Mouse (Mus musculus): ENCODE results near the gene Car9. TPM values are rescaled to one million over a fixed set of nuclear protein-coding genes. Genes with fewer than 3 reads are reported as not detected.
"Not testable (repeated sequence)": the region's sequence is repeated elsewhere in the genome, so short reads cannot be mapped to it uniquely, and the experiment has no call there.

Car9 gene
- polyA plus RNA-seq, 1 experiment from 2014 or later: 0.25 TPM

GRCm38 (mm10) chr4:43481894-43482456 lies 24.8 kb upstream of the Car9 start:
- WGBS: 71% methylated on average over 7 of the region's 7 CpGs
- Histone ChIP-seq H3K27me3 (0 out of 2 replicates have a peak, but pooled peaks cover 5% of the 10 kb centered on the region), H3K27ac (no peak overlapping the region), H3K4me3 (no peak overlapping the region), H3K9ac (no peak overlapping the region), H3K9me3 (no peaks in the 10 kb centered on the region), H3K4me1 (replicated peaks) (peaks cover 4% of the 10 kb centered on the region; the same call in 1 of the 2 replicates), H3K4me2 (no peak overlapping the region), H3K36me3 (no peaks in the 10 kb centered on the region)
- ATAC-seq (ENCODE audit: low FRiP score): no peak

GRCm38 (mm10) chr4:43482591-43482990 lies 24.2 kb upstream of the Car9 start:
- H3K27me3 ChIP-seq: 0 out of 2 replicates have a peak, but pooled peaks cover 5% of the 10 kb centered on the region
- 79% methylated on average over 10 of the region's 10 CpGs for WGBS
- H3K36me3 ChIP-seq: no peaks in the 10 kb centered on the region
- no peak overlapping the region for H3K9ac ChIP-seq
- no peak overlapping the region for H3K4me2 ChIP-seq
- no peak overlapping the region for H3K27ac ChIP-seq
- no peak overlapping the region for H3K4me3 ChIP-seq
- H3K9me3 ChIP-seq: no peaks in the 10 kb centered on the region
- ATAC-seq (ENCODE audit: low FRiP score): no peak
- peaks cover 4% of the 10 kb centered on the region; the same call in 1 of the 2 replicates for H3K4me1 ChIP-seq (replicated peaks)

- Histone ChIP-seq H3K4me2 (no peak within 1 kb of the TSS), H3K9me3 (no peaks in the 10 kb centered on the region), H3K27ac (no peak within 1 kb of the TSS), H3K4me3 (no peak within 1 kb of the TSS), H3K4me1 (replicated peaks) (no peaks in the 10 kb centered on the region), H3K9ac (no peak within 1 kb of the TSS), H3K27me3 (0 out of 2 replicates have a peak, but pooled peaks cover 5% of the 10 kb centered on the region), H3K36me3 (no peaks in the 10 kb centered on the region)
- no peak for ATAC-seq (ENCODE audit: low FRiP score)
- WGBS: 62% methylated on average over 12 of the region's 12 CpGs
Measured at GRCm38 (mm10) chr4:43483535-43484091, 23.2 kb upstream of the Car9 start, which contains the start of gene Sit1. Sit1 (minus strand) TSS chr4:43483734.

GRCm38 (mm10) chr4:43485666-43486065 lies 21.1 kb upstream of the Car9 start:
- not testable (repeated sequence) for H3K9ac ChIP-seq; H3K4me2 ChIP-seq; H3K27ac ChIP-seq; H3K9me3 ChIP-seq; H3K4me3 ChIP-seq; ATAC-seq (ENCODE audit: low FRiP score); H3K4me1 ChIP-seq (replicated peaks); H3K36me3 ChIP-seq; H3K27me3 ChIP-seq
- WGBS: 83% methylated on average over 5 of the region's 5 CpGs

GRCm38 (mm10) chr4:43489611-43490010 lies 17.2 kb upstream of the Car9 start:
- no peak for ATAC-seq (ENCODE audit: low FRiP score)
- no peak overlapping the region for H3K4me2 ChIP-seq
- H3K9ac ChIP-seq: no peak overlapping the region
- H3K4me3 ChIP-seq: no peak overlapping the region
- no peak overlapping the region for H3K27ac ChIP-seq
- 93% methylated on average over 3 of the region's 3 CpGs for WGBS
- H3K27me3 ChIP-seq: no peaks in the 10 kb centered on the region
- peaks cover 9% of the 10 kb centered on the region for H3K4me1 ChIP-seq (replicated peaks)
- no peaks in the 10 kb centered on the region for H3K36me3 ChIP-seq
- H3K9me3 ChIP-seq: no peaks in the 10 kb centered on the region

- 80% methylated on average over 5 of the region's 5 CpGs for WGBS
- no peak overlapping the region for H3K9ac ChIP-seq
- no peaks in the 10 kb centered on the region for H3K27me3 ChIP-seq
- ATAC-seq (ENCODE audit: low FRiP score): no peak
- no peak overlapping the region for H3K4me3 ChIP-seq
- peaks cover 15% of the 10 kb centered on the region for H3K4me1 ChIP-seq (replicated peaks)
- peaks cover 3% of the 10 kb centered on the region; the same call in 1 of the 2 replicates for H3K36me3 ChIP-seq
- no peaks in the 10 kb centered on the region for H3K9me3 ChIP-seq
- no peak overlapping the region for H3K27ac ChIP-seq
- no peak overlapping the region for H3K4me2 ChIP-seq
Measured at GRCm38 (mm10) chr4:43490801-43491200, 16.0 kb upstream of the Car9 start.

GRCm38 (mm10) chr4:43492101-43492820 lies 14.5 kb upstream of the Car9 start:
- peak overlapping the region; percentile 62 for H3K4me2 ChIP-seq
- 47% methylated on average over 12 of the region's 12 CpGs for WGBS
- H3K9me3 ChIP-seq: no peaks in the 10 kb centered on the region
- H3K27me3 ChIP-seq: no peaks in the 10 kb centered on the region
- no peak for ATAC-seq (ENCODE audit: low FRiP score)
- peak overlapping the region; percentile 91 for H3K27ac ChIP-seq
- peaks cover 3% of the 10 kb centered on the region; the same call in 1 of the 2 replicates for H3K36me3 ChIP-seq
- H3K9ac ChIP-seq: no peak overlapping the region
- peak overlapping the region; percentile 65 for H3K4me3 ChIP-seq
- peaks cover 15% of the 10 kb centered on the region for H3K4me1 ChIP-seq (replicated peaks)

GRCm38 (mm10) chr4:43492821-43493185 lies 14.0 kb upstream of the Car9 start, which contains the start of gene Ccdc107:
Ccdc107 (plus strand) TSS chr4:43492900.
- H3K4me1 ChIP-seq (replicated peaks): peaks cover 20% of the 10 kb centered on the region
- 0% methylated on average over 25 of the region's 25 CpGs for WGBS

GRCm38 (mm10) chr4:43493186-43493845 lies 13.4 kb upstream of the Car9 start:
- H3K36me3 ChIP-seq: peaks cover 3% of the 10 kb centered on the region; the same call in 1 of the 2 replicates
- H3K9me3 ChIP-seq: no peaks in the 10 kb centered on the region
- peak overlapping the region; percentile 91 for H3K27ac ChIP-seq
- ATAC-seq (ENCODE audit: low FRiP score): peak; percentile 93
- no peaks in the 10 kb centered on the region for H3K27me3 ChIP-seq
- peaks cover 25% of the 10 kb centered on the region for H3K4me1 ChIP-seq (replicated peaks)
- 0% methylated on average over 47 of the region's 47 CpGs for WGBS
- H3K9ac ChIP-seq: peak overlapping the region; percentile 84
- peak overlapping the region; percentile 62 for H3K4me2 ChIP-seq
- peak overlapping the region; percentile 65 for H3K4me3 ChIP-seq

More at GRCm38 (mm10) chr4:43492821-43493185, 14.0 kb upstream of the Car9 start, which contains the start of gene Ccdc107:
- peak within 1 kb of the TSS; percentile 65 for H3K4me3 ChIP-seq
- H3K27me3 ChIP-seq: no peaks in the 10 kb centered on the region
- H3K27ac ChIP-seq: peak within 1 kb of the TSS; percentile 91
- peaks cover 3% of the 10 kb centered on the region; the same call in 1 of the 2 replicates for H3K36me3 ChIP-seq
- no peaks in the 10 kb centered on the region for H3K9me3 ChIP-seq
- peak; percentile 99 for ATAC-seq (ENCODE audit: low FRiP score)
- peak within 1 kb of the TSS; percentile 84 for H3K9ac ChIP-seq
- peak within 1 kb of the TSS; percentile 62 for H3K4me2 ChIP-seq

- Histone ChIP-seq H3K27me3 (0 out of 2 replicates have a peak, but pooled peaks cover 3% of the 10 kb centered on the region), H3K9ac (peak overlapping the region; percentile 84), H3K4me3 (peak overlapping the region; percentile 65), H3K36me3 (peaks cover 3% of the 10 kb centered on the region; the same call in 1 of the 2 replicates), H3K27ac (peak overlapping the region; percentile 91), H3K9me3 (no peaks in the 10 kb centered on the region), H3K4me2 (peak overlapping the region; percentile 62), H3K4me1 (replicated peaks) (peaks cover 30% of the 10 kb centered on the region)
- ATAC-seq (ENCODE audit: low FRiP score): no peak
- 1% methylated on average over 9 of the region's 9 CpGs for WGBS
Measured at GRCm38 (mm10) chr4:43493846-43494240, 12.9 kb upstream of the Car9 start.

- WGBS: 58% methylated on average over 6 of the region's 6 CpGs
- ATAC-seq (ENCODE audit: low FRiP score): no peak
Measured at GRCm38 (mm10) chr4:43496587-43496986, 10.2 kb upstream of the Car9 start.

GRCm38 (mm10) chr4:43497405-43497804 lies 9.4 kb upstream of the Car9 start:
- H3K27ac ChIP-seq: no peak overlapping the region
- H3K4me2 ChIP-seq: no peak overlapping the region
- 0 out of 2 replicates have a peak, but pooled peaks cover 4% of the 10 kb centered on the region for H3K27me3 ChIP-seq
- H3K9me3 ChIP-seq: no peaks in the 10 kb centered on the region
- peak overlapping the region; percentile 15; the same call in 1 of the 2 replicates for H3K9ac ChIP-seq
- peaks cover 3% of the 10 kb centered on the region; the same call in 1 of the 2 replicates for H3K36me3 ChIP-seq
- ATAC-seq (ENCODE audit: low FRiP score): no peak
- WGBS: 97% methylated on average over 8 of the region's 8 CpGs
- no peak overlapping the region for H3K4me3 ChIP-seq
- peaks cover 42% of the 10 kb centered on the region for H3K4me1 ChIP-seq (replicated peaks)

More at GRCm38 (mm10) chr4:43496587-43496986, 10.2 kb upstream of the Car9 start:
- Histone ChIP-seq H3K9ac (no peak overlapping the region), H3K4me1 (replicated peaks) (peaks cover 42% of the 10 kb centered on the region), H3K9me3 (no peaks in the 10 kb centered on the region), H3K4me3 (no peak overlapping the region), H3K27me3 (0 out of 2 replicates have a peak, but pooled peaks cover 4% of the 10 kb centered on the region), H3K36me3 (peaks cover 3% of the 10 kb centered on the region; the same call in 1 of the 2 replicates), H3K4me2 (no peak overlapping the region), H3K27ac (no peak overlapping the region)

Measured in hindbrain, embryonic 13.5 days (tissue).